Mouse (Mus musculus) adrenal gland, postnatal 4 days (tissue): ENCODE results near the gene U90926. TPM values are rescaled to one million over a fixed set of nuclear protein-coding genes. Genes with fewer than 3 reads are reported as not detected.
"Not testable (repeated sequence)": the region's sequence is repeated elsewhere in the genome, so short reads cannot be mapped to it uniquely, and the experiment has no call there.

ENCODE experiments used
- DNase-seq, 2 experiments: peaks; one replicate each; pipeline ENCODE4 v3.0.0; 2021 to 2022; ENCODE audit warnings: low spot score in 2 of 2, mixed read lengths in 2 of 2
- total RNA-seq, 2 experiments: library from RNA; stranded (reverse); gene quantifications; 2 replicates each; pipeline ENCODE4 v1.2.3; 2021

U90926 gene
- total RNA-seq, 2 experiments from 2014 or later = 0.87 to 2.0 TPM

GRCm38 (mm10) chr5:92218915-92219793 is 3.9 kb upstream of the U90926 start:
- no peak for DNase-seq

GRCm38 (mm10) chr5:92212231-92212630 is 3.0 kb downstream of the U90926 start:
- no peak for DNase-seq

- no peak for DNase-seq
These were observed 5.0 kb downstream of the U90926 start for GRCm38 (mm10) chr5:92210205-92210604.

GRCm38 (mm10) chr5:92206121-92206520 is 9.1 kb downstream of the U90926 start:
- DNase-seq = no peak

- DNase-seq = no peak
These were observed 9.5 kb downstream of the U90926 start for GRCm38 (mm10) chr5:92205706-92206105.

- DNase-seq = no peak
These were observed 10.0 kb downstream of the U90926 start for GRCm38 (mm10) chr5:92205184-92205583.

GRCm38 (mm10) chr5:92204162-92205036 is 10.8 kb downstream of the U90926 start:
- DNase-seq = no peak

GRCm38 (mm10) chr5:92198266-92198665 is 16.9 kb downstream of the U90926 start:
- DNase-seq = no peak

- DNase-seq = no peak
These were observed 18.1 kb downstream of the U90926 start for GRCm38 (mm10) chr5:92196895-92197811.

- DNase-seq = not testable (repeated sequence)
These were observed 19.5 kb downstream of the U90926 start for GRCm38 (mm10) chr5:92195716-92196115.

- DNase-seq = no peak
These were observed 26.2 kb downstream of the U90926 start for GRCm38 (mm10) chr5:92188881-92189483.

- DNase-seq = no peak
These were observed 32.0 kb downstream of the U90926 start for GRCm38 (mm10) chr5:92183071-92183830.

GRCm38 (mm10) chr5:92165976-92166375 is 49.2 kb downstream of the U90926 start:
- no peak for DNase-seq

Other genes with a start within 250 kb of the U90926 start
- gene Odaph, start 227.9 kb downstream of the U90926 start, total RNA-seq = not detected
- gene Cdkl2, start 171.5 kb downstream of the U90926 start, total RNA-seq = 1 to 10 TPM; 5.6 to 7.5 TPM
- gene G3bp2, start 131.7 kb downstream of the U90926 start, total RNA-seq = 100 to 1,000 TPM; 108 to 116 TPM
- 10 to 100 TPM; 68.8 to 71.5 TPM for gene Uso1, start 77.5 kb downstream of the U90926 start, total RNA-seq
- gene Ppef2, start 40.9 kb upstream of the U90926 start, total RNA-seq = under 1 TPM in 1 of 2 experiments, not detected in 1; 0.22 TPM
- 10 to 100 TPM; 23.3 to 24.8 TPM for gene Naaa, start 62.8 kb upstream of the U90926 start, total RNA-seq
- 10 to 100 TPM; 51.9 to 54.0 TPM for gene Sdad1, start 95.1 kb upstream of the U90926 start, total RNA-seq
- 1 to 10 TPM in 1 of 2 experiments, under 1 TPM in 1; 0.20 to 1.1 TPM for gene Cxcl9, start 112.7 kb upstream of the U90926 start, total RNA-seq
- 10 to 100 TPM; 42.5 to 70.3 TPM for gene Art3, start 116.4 kb upstream of the U90926 start, total RNA-seq
- gene Cxcl10, start 133.5 kb upstream of the U90926 start, total RNA-seq = 1 to 10 TPM in 1 of 2 experiments, under 1 TPM in 1; 0.76 to 1.3 TPM
- gene Nup54, start 219.8 kb upstream of the U90926 start, total RNA-seq = 10 to 100 TPM; 48.8 to 53.0 TPM